Comparison of ENCODE assay signal across 21 mouse cellular contexts in genomic region chr7:120874021-120874420, GRCm38 (mm10). TPM values are rescaled to one million over a fixed set of nuclear protein-coding genes. Genes with fewer than 3 reads are reported as not detected.
DNase-seq lines count a peak whose midpoint lies in the region; ATAC-seq lines count a peak whose summit lies in the region.
"Had no signal": no experiment of that assay in that cellular context is flagged by ENCODE, and none has a peak within 500 bp of the region (broad histone marks: within the 10 kb centered on the region; RNA-seq: fewer than 3 reads in every experiment).

No protein-coding gene starts in this region.

- peaks cover 98% of the 10 kb centered on the region for H3K4me1 ChIP-seq in liver, embryonic 12.5 days
- peaks cover 27% of the 10 kb centered on the region for H3K4me1 ChIP-seq in liver, embryonic 11.5 days (replicated peaks; ENCODE audit: control insufficient read depth, insufficient read depth, low read length)
- H3K4me1 ChIP-seq in intestine, embryonic 16.5 days (ENCODE audit: control insufficient read depth, insufficient read depth, low read length) = peaks cover 20% of the 10 kb centered on the region
- H3K4me1 ChIP-seq in liver, embryonic 16.5 days (ENCODE audit: control insufficient read depth, low read depth, low read length) = peaks cover 74% of the 10 kb centered on the region
- H3K4me1 ChIP-seq: midbrain, embryonic 12.5 days had no signal

- no peak for DNase-seq in liver, embryonic 11.5 days (ENCODE audit: low spot score)
- no peak for DNase-seq in MN1 (ENCODE audit: low spot score)
- no peak for DNase-seq in layer of hippocampus, adult 9-11 months
- DNase-seq: adrenal gland, postnatal 36 days; cerebellum, adult 11-12 months; cerebellum, postnatal 10 days; heart, adult 2 months; heart, postnatal 14 days; kidney, adult 8-10 months; kidney, postnatal 10 days; lung, adult 18-20 months; lung, postnatal 14 days; thymus, postnatal 25 days had no signal

- H3K27ac ChIP-seq in liver, embryonic 12.5 days = peak overlapping the region; percentile 96
- H3K27ac ChIP-seq in liver, embryonic 11.5 days (ENCODE audit: low read depth, low read length) = no peak overlapping the region
- H3K27ac ChIP-seq in intestine, embryonic 16.5 days (ENCODE audit: low read length) = peak overlapping the region; percentile 40; the same call in 1 of the 2 replicates
- peak overlapping the region; percentile 97 for H3K27ac ChIP-seq in liver, embryonic 16.5 days (ENCODE audit: low read length)
- H3K27ac ChIP-seq: forebrain, embryonic 12.5 days; heart, adult 2 months; hindbrain, embryonic 13.5 days; midbrain, embryonic 12.5 days had no signal

- H3K4me2 ChIP-seq in liver, embryonic 12.5 days = peak overlapping the region; percentile 67
- no peak overlapping the region for H3K4me2 ChIP-seq in liver, embryonic 11.5 days
- no peak overlapping the region for H3K4me2 ChIP-seq in intestine, embryonic 16.5 days (ENCODE audit: low read depth, low read length)
- H3K4me2 ChIP-seq in liver, embryonic 16.5 days (ENCODE audit: low read depth, low read length) = peak overlapping the region; percentile 57
- H3K4me2 ChIP-seq: forebrain, embryonic 12.5 days; heart, embryonic 13.5 days; hindbrain, embryonic 13.5 days; midbrain, embryonic 12.5 days had no signal

- no peak overlapping the region for H3K4me3 ChIP-seq in liver, embryonic 12.5 days
- no peak overlapping the region for H3K4me3 ChIP-seq in liver, embryonic 11.5 days (ENCODE audit: low read depth, low read length)
- H3K4me3 ChIP-seq in intestine, embryonic 16.5 days (ENCODE audit: low read length) = no peak overlapping the region
- H3K4me3 ChIP-seq in liver, embryonic 16.5 days (ENCODE audit: low read depth, low read length) = no peak overlapping the region; the same call in 1 of the 2 replicates
- H3K4me3 ChIP-seq: forebrain, embryonic 12.5 days; heart, adult 2 months; heart, embryonic 13.5 days; hindbrain, embryonic 13.5 days; midbrain, embryonic 12.5 days had no signal

- WGBS in liver, embryonic 12.5 days (ENCODE audit: insufficient replicate concordance) = 84% methylated on average over 3 of the region's 3 CpGs
- WGBS in liver, embryonic 11.5 days = 90% methylated on average over 3 of the region's 3 CpGs
- WGBS in intestine, embryonic 16.5 days = 89% methylated on average over 3 of the region's 3 CpGs
- 83% methylated on average over 3 of the region's 3 CpGs for WGBS in liver, embryonic 16.5 days (ENCODE audit: insufficient replicate concordance)

- H3K36me3 ChIP-seq in liver, embryonic 12.5 days = peaks cover 68% of the 10 kb centered on the region
- no peaks in the 10 kb centered on the region for H3K36me3 ChIP-seq in liver, embryonic 11.5 days (ENCODE audit: control insufficient read depth, insufficient read depth, low read length)
- no peaks in the 10 kb centered on the region for H3K36me3 ChIP-seq in intestine, embryonic 16.5 days (ENCODE audit: control insufficient read depth, insufficient read depth, low read length)
- H3K36me3 ChIP-seq in liver, embryonic 16.5 days (ENCODE audit: control insufficient read depth, insufficient read depth) = peaks cover 16% of the 10 kb centered on the region
- H3K36me3 ChIP-seq: forebrain, embryonic 12.5 days; heart, embryonic 13.5 days; midbrain, embryonic 12.5 days had no signal

- H3K9ac ChIP-seq in liver, embryonic 12.5 days = peak overlapping the region; percentile 73
- no peak overlapping the region for H3K9ac ChIP-seq in liver, embryonic 11.5 days (ENCODE audit: low read depth, low read length)
- H3K9ac ChIP-seq in intestine, embryonic 16.5 days (ENCODE audit: low read depth, low read length) = peak overlapping the region; percentile 12; the same call in 1 of the 2 replicates
- H3K9ac ChIP-seq in liver, embryonic 16.5 days (ENCODE audit: low read depth, low read length) = peak overlapping the region; percentile 72
- H3K9ac ChIP-seq: forebrain, embryonic 12.5 days; heart, embryonic 13.5 days; hindbrain, embryonic 13.5 days; midbrain, embryonic 12.5 days had no signal

- no peaks in the 10 kb centered on the region for H3K9me3 ChIP-seq in liver, embryonic 12.5 days (replicated peaks)
- H3K9me3 ChIP-seq in liver, embryonic 11.5 days (ENCODE audit: control insufficient read depth, low read length) = no peaks in the 10 kb centered on the region
- H3K9me3 ChIP-seq in intestine, embryonic 16.5 days (ENCODE audit: control insufficient read depth, low read length) = no peaks in the 10 kb centered on the region
- H3K9me3 ChIP-seq in liver, embryonic 16.5 days (replicated peaks; ENCODE audit: control insufficient read depth, low read length) = no peaks in the 10 kb centered on the region
- H3K9me3 ChIP-seq: forebrain, embryonic 12.5 days; heart, embryonic 13.5 days; hindbrain, embryonic 13.5 days; midbrain, embryonic 12.5 days had no signal

- ATAC-seq in liver, embryonic 12.5 days = no peak
- ATAC-seq in liver, embryonic 11.5 days (replicated peaks; ENCODE audit: low FRiP score) = no peak
- ATAC-seq in intestine, embryonic 16.5 days = no peak
- ATAC-seq in liver, embryonic 16.5 days (ENCODE audit: low read depth) = no peak
- no peak for ATAC-seq in frontal cortex, adult (ENCODE audit: low TSS enrichment)

- H3K27me3 ChIP-seq in liver, embryonic 12.5 days (replicated peaks) = no peaks in the 10 kb centered on the region
- H3K27me3 ChIP-seq in liver, embryonic 11.5 days (replicated peaks; ENCODE audit: control insufficient read depth, insufficient read depth, low read length) = no peaks in the 10 kb centered on the region
- H3K27me3 ChIP-seq in intestine, embryonic 16.5 days (replicated peaks; ENCODE audit: control insufficient read depth, insufficient read depth, low read length) = no peaks in the 10 kb centered on the region
- no peaks in the 10 kb centered on the region for H3K27me3 ChIP-seq in liver, embryonic 16.5 days (ENCODE audit: control insufficient read depth, insufficient read depth, low read depth, low read length)
- H3K27me3 ChIP-seq: forebrain, embryonic 12.5 days; heart, embryonic 13.5 days; hindbrain, embryonic 13.5 days; midbrain, embryonic 12.5 days had no signal

RNA-seq across cellular contexts. Expression of gene Eef2k, which starts 31.4 kb away (rescaled TPM):
- polyA plus RNA-seq in liver, embryonic 12.5 days (2016; fragmentation: Nextera tagmentation; extraction: Ambion mirVana) = 44.3 and 45.0 TPM in 2 replicates
- polyA plus RNA-seq in liver, embryonic 11.5 days (2014; fragmentation: Nextera tagmentation; extraction: Ambion mirVana) = 21.2 and 23.2 TPM in 2 replicates
- polyA plus RNA-seq in intestine, embryonic 16.5 days (2015; fragmentation: Nextera tagmentation; extraction: Ambion mirVana) = 54.1 and 59.6 TPM in 2 replicates
- 46.5 and 52.1 TPM in 2 replicates for polyA plus RNA-seq in liver, embryonic 16.5 days (2015; fragmentation: Nextera tagmentation; extraction: Ambion mirVana)

RNA-seq across cellular contexts. Expression of gene Polr3e, which starts 43.5 kb away (rescaled TPM):
- 27.4 and 27.9 TPM in 2 replicates for polyA plus RNA-seq in liver, embryonic 12.5 days (2016; fragmentation: Nextera tagmentation; extraction: Ambion mirVana)
- 30.0 and 31.3 TPM in 2 replicates for polyA plus RNA-seq in liver, embryonic 11.5 days (2014; fragmentation: Nextera tagmentation; extraction: Ambion mirVana)
- 37.5 and 37.9 TPM in 2 replicates for polyA plus RNA-seq in intestine, embryonic 16.5 days (2015; fragmentation: Nextera tagmentation; extraction: Ambion mirVana)
- 10.1 and 10.4 TPM in 2 replicates for polyA plus RNA-seq in liver, embryonic 16.5 days (2015; fragmentation: Nextera tagmentation; extraction: Ambion mirVana)

Comparison
In these comparisons a context has a peak if more than half of its experiments do, and no peak if none do; other contexts are left out.
1. H3K4me2 ChIP-seq: peak in liver, embryonic 12.5 days (single experiment) and liver, embryonic 16.5 days (single experiment); none in liver, embryonic 11.5 days (single experiment) and intestine, embryonic 16.5 days (single experiment).